Mouse (Mus musculus) heart, embryonic 13.5 days (tissue): ENCODE data around the gene Babam2. TPM values are rescaled to one million over a fixed set of nuclear protein-coding genes. Genes with fewer than 3 reads are reported as not detected.
A peak's percentile ranks its signal among the peaks of the same experiment; 100 is the strongest.

Experiments
- ATAC-seq: fragments of 200-750 bp; cut with Nextera tagmentation; 2 replicates; pipeline ENCODE4 v1.8.0; 2017; ENCODE audit warnings: moderate TSS enrichment; ENCODE audit not compliant: insufficient number of reproducible peaks, low FRiP score, low TSS enrichment; ENCODE audit errors: extremely low read depth
- H3K27ac ChIP-seq: fragments of 300-500 bp; sonication (generic); replicated peaks from 2 replicates; pipeline ENCODE4 v1.5.1; 2015; ENCODE audit warnings: moderate library complexity, mild to moderate bottlenecking, inconsistent platforms
- H3K27me3 ChIP-seq: fragments of 300-500 bp; sonication (generic); replicated peaks from 2 replicates; pipeline ENCODE4 v1.6.1; 2015; ENCODE audit warnings: mild to moderate bottlenecking, inconsistent platforms
- H3K36me3 ChIP-seq: fragments of 300-500 bp; sonication (generic); 2 replicates; pipeline ENCODE4 v1.6.1; 2015; ENCODE audit warnings: mild to moderate bottlenecking, inconsistent platforms
- H3K4me1 ChIP-seq: fragments of 300-500 bp; sonication (generic); 2 replicates; pipeline ENCODE4 v1.6.1; 2015; ENCODE audit warnings: inconsistent platforms
- H3K4me2 ChIP-seq: fragments of 300-500 bp; sonication (generic); 2 replicates; pipeline ENCODE4 v1.6.1; 2015; ENCODE audit warnings: inconsistent platforms, mild to moderate bottlenecking, moderate library complexity
- H3K4me3 ChIP-seq: fragments of 300-500 bp; sonication (generic); 2 replicates; pipeline ENCODE4 v1.5.1; 2015; ENCODE audit warnings: moderate library complexity, mild to moderate bottlenecking, inconsistent platforms
- H3K9ac ChIP-seq: fragments of 300-500 bp; sonication (generic); 2 replicates; pipeline ENCODE4 v1.6.1; 2015; ENCODE audit warnings: inconsistent platforms, mild to moderate bottlenecking, moderate library complexity
- H3K9me3 ChIP-seq: fragments of 300-500 bp; sonication (generic); 2 replicates; pipeline ENCODE4 v1.6.1; 2016; ENCODE audit warnings: inconsistent platforms
- WGBS: fragments of 180-500 bp; shearing (Covaris S2); methylation state at CpG from one replicate; pipeline ENCODE4 v1.1.7; 2015; ENCODE audit warnings: mixed read lengths; 5-methylcytosine and 5-hydroxymethylcytosine counted together
- polyA plus RNA-seq: library from polyadenylated mRNA; unstranded; fragments of >200 nt; fragmentation: Nextera tagmentation; extraction: Ambion mirVana; gene quantifications from 2 replicates; pipeline ENCODE4 v1.2.1, GENCODE M21; 2015

The Babam2 gene
- polyA plus RNA-seq, 1 experiment from 2014 or later, result 43.3 TPM

DNA sequence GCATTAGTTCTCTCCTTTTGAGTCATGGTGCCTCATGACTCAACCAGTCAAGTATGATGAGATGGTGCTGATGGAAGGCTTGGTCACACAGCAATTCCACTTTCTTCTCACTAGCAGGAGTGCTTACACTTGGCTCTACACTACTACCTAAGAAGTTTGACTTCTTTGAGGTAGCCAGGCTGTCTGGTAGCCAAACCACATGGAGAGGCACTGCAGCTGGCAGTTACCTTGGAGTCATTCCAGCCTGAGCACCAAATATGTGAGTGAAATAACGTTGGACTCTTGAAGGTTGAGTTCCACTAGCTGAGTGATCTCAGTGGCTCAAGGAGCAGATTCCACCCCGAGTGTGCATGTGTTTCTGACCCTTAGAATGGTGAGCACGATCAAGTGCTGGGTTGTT is 57.8 kb downstream of the Babam2 start:
- Histone ChIP-seq H3K9ac (no peak overlapping the region), H3K4me2 (no peak overlapping the region), H3K4me1 (peaks cover 6% of the 10 kb centered on the region), H3K27me3 (no peaks in the 10 kb centered on the region), H3K4me3 (no peak overlapping the region), H3K9me3 (no peaks in the 10 kb centered on the region), H3K27ac (no peak overlapping the region), H3K36me3 (no peaks in the 10 kb centered on the region)
- 78% methylated on average over 3 of the region's 3 CpGs for WGBS
- ATAC-seq, result no peak

DNA sequence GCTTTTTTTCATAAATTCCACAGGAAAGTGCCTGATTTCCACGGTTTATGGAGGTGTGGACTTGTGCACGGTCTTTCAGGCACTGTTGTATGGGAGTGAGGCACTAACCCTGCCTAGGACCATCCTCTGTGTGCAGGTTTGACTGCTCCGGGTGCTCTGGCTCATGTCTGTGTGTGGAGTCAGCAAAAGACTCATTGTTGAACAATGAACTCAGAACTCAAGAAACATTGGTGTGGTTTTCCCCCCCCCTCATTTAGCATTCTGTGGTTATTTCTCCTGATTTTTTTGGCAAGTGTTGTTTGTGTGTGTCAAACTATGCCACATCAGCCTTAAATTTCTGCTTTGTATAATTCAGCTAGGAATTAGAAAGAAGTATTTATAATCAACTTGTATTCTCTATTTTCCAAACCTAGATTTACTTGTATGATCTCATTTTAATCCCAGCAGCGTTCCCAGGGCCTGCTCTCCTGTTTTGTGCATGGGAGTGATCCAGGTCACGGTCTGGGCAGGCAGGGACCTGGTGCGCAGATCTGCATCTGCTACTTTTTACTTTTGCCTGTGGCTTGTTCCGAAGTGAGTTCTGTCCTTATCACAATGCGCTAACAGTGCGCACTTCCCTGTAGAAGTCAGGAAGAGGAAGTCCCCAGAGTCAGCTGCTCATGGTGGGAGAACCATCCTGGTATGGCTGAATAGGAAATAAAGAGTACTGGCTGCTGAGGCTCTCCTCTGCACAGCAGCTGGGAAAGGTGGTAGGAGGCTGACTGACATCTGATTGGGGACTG is 61.0 kb downstream of the Babam2 start:
- Histone ChIP-seq H3K27ac (no peak overlapping the region), H3K4me2 (no peak overlapping the region), H3K9ac (no peak overlapping the region), H3K9me3 (no peaks in the 10 kb centered on the region), H3K4me3 (no peak overlapping the region), H3K36me3 (no peaks in the 10 kb centered on the region), H3K4me1 (no peaks in the 10 kb centered on the region), H3K27me3 (no peaks in the 10 kb centered on the region)
- no peak for ATAC-seq
- WGBS, result 77% methylated on average over 9 of the region's 9 CpGs

DNA sequence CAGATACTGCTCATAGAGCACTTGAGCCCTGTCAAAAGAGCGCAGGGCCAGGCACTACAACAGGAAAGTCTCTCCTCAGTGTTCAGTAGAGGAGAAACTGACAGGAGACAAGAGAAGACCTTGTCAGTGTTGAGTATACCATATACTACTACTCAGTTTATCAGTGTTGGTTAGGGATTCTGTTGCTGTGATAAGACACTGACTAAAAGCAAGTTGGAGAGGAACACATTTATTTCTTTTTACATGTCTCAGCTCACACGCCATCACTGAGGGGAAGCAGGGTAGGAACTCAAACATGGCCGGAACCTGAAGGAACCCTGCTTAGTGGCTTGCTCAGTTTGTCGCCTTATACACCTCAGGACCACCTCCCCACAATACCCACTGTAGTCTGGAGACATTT is 64.4 kb downstream of the Babam2 start:
- no peak overlapping the region for H3K4me3 ChIP-seq
- H3K4me2 ChIP-seq, result no peak overlapping the region
- WGBS, result 79% methylated on average over 4 of the region's 4 CpGs
- no peaks in the 10 kb centered on the region for H3K27me3 ChIP-seq
- ATAC-seq, result no peak
- no peaks in the 10 kb centered on the region for H3K36me3 ChIP-seq
- no peak overlapping the region for H3K9ac ChIP-seq
- peaks cover 9% of the 10 kb centered on the region; the same call in 1 of the 2 replicates for H3K4me1 ChIP-seq
- H3K27ac ChIP-seq, result no peak overlapping the region
- H3K9me3 ChIP-seq, result no peaks in the 10 kb centered on the region

DNA sequence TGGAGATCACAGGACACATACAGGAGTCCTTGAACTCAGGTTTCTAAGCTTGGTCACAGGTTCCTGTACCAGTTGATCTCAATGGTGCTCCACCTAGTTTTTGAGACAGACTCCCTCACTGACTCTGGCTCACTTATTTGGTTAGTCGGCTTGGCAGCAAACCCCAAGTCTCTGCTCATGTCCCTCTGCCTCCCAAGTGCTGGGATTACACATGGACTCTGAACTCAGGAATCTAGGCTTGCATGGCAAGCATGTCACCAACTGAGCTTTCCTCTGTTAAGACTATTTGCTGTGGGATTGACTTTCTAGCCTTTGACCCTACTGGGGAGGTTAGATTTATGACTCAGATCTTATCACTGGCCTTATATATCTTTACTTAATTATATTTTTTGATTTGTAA is 65.3 kb downstream of the Babam2 start:
- H3K27ac ChIP-seq, result no peak overlapping the region
- no peaks in the 10 kb centered on the region for H3K36me3 ChIP-seq
- H3K27me3 ChIP-seq, result no peaks in the 10 kb centered on the region
- no peaks in the 10 kb centered on the region for H3K9me3 ChIP-seq
- peaks cover 18% of the 10 kb centered on the region for H3K4me1 ChIP-seq
- no peak overlapping the region for H3K4me2 ChIP-seq
- H3K4me3 ChIP-seq, result no peak overlapping the region
- 93% methylated on average over 1 of the region's 1 CpGs for WGBS
- H3K9ac ChIP-seq, result no peak overlapping the region
- ATAC-seq, result no peak

DNA sequence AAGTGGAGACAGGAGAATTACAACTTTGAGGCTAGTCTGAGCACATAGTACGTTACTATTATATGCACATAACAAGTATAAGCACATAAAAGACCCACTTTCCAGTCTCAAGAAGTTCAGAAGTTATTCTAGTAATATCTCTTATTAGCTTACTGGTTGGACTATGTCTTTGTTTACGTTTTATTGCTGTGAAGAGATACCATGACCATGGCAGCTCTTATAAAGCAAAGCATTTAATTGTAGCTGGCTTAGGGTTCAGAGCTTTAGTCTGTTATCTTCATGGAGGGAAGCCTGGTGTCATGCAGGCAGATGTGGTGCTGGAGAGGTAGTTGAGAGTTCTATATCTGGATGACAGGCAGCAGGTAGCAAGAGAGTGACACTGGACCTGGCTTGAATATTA is 68.3 kb downstream of the Babam2 start:
- no peak for ATAC-seq
- Histone ChIP-seq H3K4me3 (no peak overlapping the region), H3K4me1 (peaks cover 20% of the 10 kb centered on the region), H3K36me3 (no peaks in the 10 kb centered on the region), H3K4me2 (no peak overlapping the region), H3K27ac (no peak overlapping the region; the same call in 1 of the 2 replicates), H3K27me3 (no peaks in the 10 kb centered on the region), H3K9me3 (no peaks in the 10 kb centered on the region), H3K9ac (no peak overlapping the region)
- 82% methylated on average over 2 of the region's 2 CpGs for WGBS

DNA sequence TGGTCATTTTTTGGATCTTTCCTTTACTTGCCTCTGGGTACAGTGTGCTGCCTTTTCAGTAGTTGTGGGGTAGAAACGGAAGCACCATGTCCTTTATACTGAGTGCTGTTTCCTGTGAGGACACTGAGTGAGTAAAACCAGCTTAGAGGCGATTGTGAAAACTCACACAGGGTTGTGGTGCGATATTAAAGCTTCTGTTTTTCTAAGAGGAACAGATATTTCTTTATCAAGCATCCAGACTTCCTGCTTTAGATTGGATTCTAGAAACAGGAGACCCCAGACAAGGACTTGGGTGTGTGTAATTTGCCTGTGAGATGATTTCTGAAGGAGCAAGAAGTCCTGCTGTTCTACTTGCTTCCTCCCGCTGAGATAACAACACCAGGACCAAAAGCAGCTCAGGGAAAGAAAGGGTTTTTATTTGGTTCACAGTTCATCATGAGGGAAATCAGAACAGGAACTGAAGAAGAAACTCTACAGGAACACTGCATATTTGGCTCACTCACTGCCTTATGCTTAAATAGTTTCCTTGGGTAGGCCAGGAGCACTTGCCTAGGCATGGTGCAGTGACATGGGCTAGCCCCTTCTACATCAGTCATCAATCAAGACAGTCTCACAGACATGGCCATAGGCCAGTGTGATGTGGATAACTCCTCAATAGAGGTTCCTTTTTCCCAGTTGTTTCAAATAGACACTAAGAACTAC is 69.5 kb downstream of the Babam2 start:
- H3K27me3 ChIP-seq, result no peaks in the 10 kb centered on the region
- ATAC-seq, result no peak
- 40% methylated on average over 4 of the region's 4 CpGs for WGBS
- no peaks in the 10 kb centered on the region for H3K36me3 ChIP-seq
- no peak overlapping the region for H3K4me3 ChIP-seq
- peaks cover 20% of the 10 kb centered on the region for H3K4me1 ChIP-seq
- no peak overlapping the region for H3K9ac ChIP-seq
- no peaks in the 10 kb centered on the region for H3K9me3 ChIP-seq
- H3K27ac ChIP-seq, result peak overlapping the region; percentile 82
- no peak overlapping the region for H3K4me2 ChIP-seq

DNA sequence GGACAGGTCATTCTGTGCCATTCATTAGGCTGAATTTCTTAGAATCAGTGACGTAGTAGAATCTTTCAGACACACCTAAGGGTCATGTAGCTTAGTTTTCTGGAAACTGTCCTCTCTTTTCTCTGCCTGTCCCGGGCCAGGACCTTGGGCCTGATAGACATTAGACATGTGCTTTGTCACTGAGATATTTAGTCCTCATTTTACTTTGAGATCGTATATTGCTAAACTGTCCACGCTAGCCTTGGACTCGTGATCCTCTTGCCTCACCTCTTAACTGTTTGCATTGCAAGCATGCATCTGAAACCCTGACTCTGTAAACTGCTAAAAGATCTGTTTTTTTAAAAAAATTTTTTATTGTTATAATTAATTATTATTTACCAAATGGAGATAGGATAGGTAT is 74.0 kb downstream of the Babam2 start:
- Histone ChIP-seq H3K4me1 (peaks cover 14% of the 10 kb centered on the region), H3K27ac (no peak overlapping the region), H3K4me2 (no peak overlapping the region), H3K36me3 (0 out of 2 replicates have a peak, but pooled peaks cover 2% of the 10 kb centered on the region), H3K4me3 (no peak overlapping the region), H3K27me3 (no peaks in the 10 kb centered on the region), H3K9ac (no peak overlapping the region), H3K9me3 (no peaks in the 10 kb centered on the region)
- no peak for ATAC-seq
- WGBS, result 85% methylated on average over 5 of the region's 5 CpGs

DNA sequence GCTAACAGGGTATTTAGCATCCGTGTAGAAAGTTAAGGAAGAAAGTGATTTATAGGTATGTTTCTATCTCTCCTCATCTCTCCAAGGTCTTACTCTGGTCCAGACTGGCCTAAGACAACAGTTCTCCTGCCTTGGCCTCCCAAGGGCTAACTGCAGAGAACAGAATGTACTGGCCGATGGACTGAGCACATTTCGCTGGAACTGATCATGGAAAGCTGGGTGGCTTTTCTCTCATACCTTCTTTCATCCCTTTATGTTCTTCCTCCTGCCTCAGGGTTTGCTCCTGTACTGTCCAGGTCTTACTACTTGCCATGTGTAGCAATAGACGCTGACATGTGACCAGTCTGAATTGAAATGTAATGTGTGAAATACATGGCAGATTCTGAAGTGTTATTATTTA is 74.4 kb downstream of the Babam2 start:
- no peak for ATAC-seq
- 0 out of 2 replicates have a peak, but pooled peaks cover 2% of the 10 kb centered on the region for H3K36me3 ChIP-seq
- no peak overlapping the region for H3K4me2 ChIP-seq
- H3K27ac ChIP-seq, result no peak overlapping the region
- H3K4me3 ChIP-seq, result no peak overlapping the region
- no peaks in the 10 kb centered on the region for H3K9me3 ChIP-seq
- no peaks in the 10 kb centered on the region for H3K27me3 ChIP-seq
- WGBS, result 89% methylated on average over 4 of the region's 4 CpGs
- H3K4me1 ChIP-seq, result peaks cover 11% of the 10 kb centered on the region
- no peak overlapping the region for H3K9ac ChIP-seq

DNA sequence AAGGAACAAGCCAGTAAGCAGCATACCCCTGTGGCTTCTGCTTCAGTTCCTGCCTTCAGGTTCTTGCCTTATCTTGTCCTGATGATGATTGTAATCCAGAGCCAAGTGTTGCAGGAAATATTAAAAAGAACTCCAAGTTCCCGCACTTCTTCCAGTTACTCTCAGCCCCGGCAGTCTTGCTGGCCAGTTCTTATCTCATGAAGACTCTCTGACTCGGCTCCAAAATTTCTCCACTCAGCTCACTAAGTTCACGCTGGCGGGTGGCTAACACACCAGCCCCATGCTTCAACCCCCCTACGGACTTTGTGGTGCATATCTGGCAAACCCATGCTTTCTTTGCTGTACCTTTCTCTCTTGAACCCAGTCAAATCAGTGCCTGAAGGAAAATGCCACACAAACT is 77.5 kb downstream of the Babam2 start:
- Histone ChIP-seq H3K27me3 (no peaks in the 10 kb centered on the region), H3K9me3 (no peaks in the 10 kb centered on the region), H3K4me1 (no peaks in the 10 kb centered on the region), H3K9ac (no peak overlapping the region), H3K36me3 (0 out of 2 replicates have a peak, but pooled peaks cover 2% of the 10 kb centered on the region), H3K4me2 (no peak overlapping the region), H3K4me3 (no peak overlapping the region), H3K27ac (no peak overlapping the region)
- WGBS, result 74% methylated on average over 6 of the region's 6 CpGs
- ATAC-seq, result no peak

DNA sequence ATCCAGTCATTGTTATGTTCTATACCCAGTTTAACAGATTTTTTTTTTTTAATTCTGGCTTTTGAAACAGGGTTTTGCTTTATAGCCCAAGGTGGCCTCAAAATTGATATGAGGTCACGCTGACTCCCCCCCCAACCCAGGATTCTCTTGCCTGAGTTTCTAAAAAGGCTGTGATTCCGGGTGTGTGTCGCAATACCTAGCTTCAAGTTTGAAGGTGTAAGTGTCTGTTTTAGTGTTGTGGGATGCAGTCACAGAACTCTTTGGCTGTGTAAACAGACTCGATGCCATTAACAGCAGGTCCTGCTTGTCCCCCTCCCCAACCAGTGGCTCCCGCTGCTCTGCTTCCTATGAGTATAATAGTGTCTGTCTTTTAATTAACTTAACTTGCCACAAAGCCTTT is 84.1 kb downstream of the Babam2 start:
- H3K4me2 ChIP-seq, result no peak overlapping the region
- H3K4me3 ChIP-seq, result no peak overlapping the region
- H3K9ac ChIP-seq, result no peak overlapping the region
- peaks cover 11% of the 10 kb centered on the region for H3K4me1 ChIP-seq
- H3K36me3 ChIP-seq, result no peaks in the 10 kb centered on the region
- ATAC-seq, result no peak
- no peaks in the 10 kb centered on the region for H3K9me3 ChIP-seq
- WGBS, result 78% methylated on average over 5 of the region's 5 CpGs
- H3K27ac ChIP-seq, result no peak overlapping the region
- no peaks in the 10 kb centered on the region for H3K27me3 ChIP-seq

DNA sequence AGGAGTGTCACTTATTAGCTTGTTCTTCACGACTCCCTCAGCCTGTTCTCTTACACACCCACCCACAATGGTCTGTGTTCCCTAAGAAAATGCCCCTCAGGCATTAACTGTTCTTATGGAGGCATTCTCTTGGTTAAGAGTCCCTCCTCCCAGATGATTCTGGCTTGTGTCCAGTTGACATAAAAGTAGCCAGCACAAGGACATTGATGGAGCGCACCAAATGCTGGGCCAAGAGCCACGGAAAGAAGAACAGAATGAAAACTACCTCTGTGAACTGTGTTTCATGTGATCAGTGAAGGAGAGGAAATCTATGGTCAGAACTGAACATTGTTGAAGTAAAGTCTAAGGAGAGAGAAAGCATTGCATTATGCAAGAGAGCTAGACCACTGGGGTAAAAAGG is 89.7 kb downstream of the Babam2 start:
- H3K27ac ChIP-seq, result 0 out of 2 replicates have a peak overlapping the region, but pooled peaks have one; percentile 15
- no peaks in the 10 kb centered on the region for H3K36me3 ChIP-seq
- H3K9me3 ChIP-seq, result no peaks in the 10 kb centered on the region; the same call in 1 of the 2 replicates
- peaks cover 25% of the 10 kb centered on the region for H3K4me1 ChIP-seq
- no peak for ATAC-seq
- H3K27me3 ChIP-seq, result no peaks in the 10 kb centered on the region
- WGBS, result 69% methylated on average over 3 of the region's 3 CpGs
- H3K4me2 ChIP-seq, result no peak overlapping the region
- H3K9ac ChIP-seq, result no peak overlapping the region
- no peak overlapping the region for H3K4me3 ChIP-seq
